Mouse (Mus musculus) CH12.LX (cell line): ENCODE measurements at regions not wholly inside any gene's neighbourhood (a gene's known extent, or its start where the extent isn't known, plus 50 kb on each side); places are given as distances from the start of the nearest gene placed in this dataset.

Experiments
- DNase-seq: peaks from one replicate; pipeline ENCODE4 v3.0.0-alpha.2; 2013; ENCODE audit errors: extremely low read depth
- H3K27ac ChIP-seq: 2 replicates; pipeline ENCODE4 v1.5.1; 2012; ENCODE audit warnings: low read depth, mild to moderate bottlenecking, control low read depth, moderate library complexity; ENCODE audit not compliant: insufficient read depth
- H3K27me3 ChIP-seq: replicated peaks from 2 replicates; pipeline ENCODE3; 2012; ENCODE audit warnings: inconsistent platforms
- H3K36me3 ChIP-seq, 2 experiments: replicated peaks in 1 of 2; 2 replicates each; pipeline versions ENCODE3 to v1.6.1; 2012; ENCODE audit warnings: inconsistent platforms in 1 of 2, low read length in 1 of 2, mild to moderate bottlenecking in 1 of 2, mixed read lengths in 1 of 2, moderate library complexity in 1 of 2; ENCODE audit not compliant: control insufficient read depth in 1 of 2, insufficient read depth in 1 of 2
- H3K4me1 ChIP-seq, 2 experiments: 2 replicates each; pipeline ENCODE4 v1.6.1; 2012; ENCODE audit warnings: inconsistent platforms in 1 of 2, moderate library complexity in 1 of 2; ENCODE audit not compliant: insufficient read depth in 2 of 2, control insufficient read depth in 1 of 2
- H3K4me2 ChIP-seq: 2 replicates; pipeline ENCODE4 v1.6.1; 2012; ENCODE audit warnings: low read depth, mild to moderate bottlenecking, control low read depth; ENCODE audit not compliant: poor library complexity, insufficient read depth, severe bottlenecking
- H3K4me3 ChIP-seq, 3 experiments: fragments of 150-350 bp in 1 of 3; sonication (generic) in 1 of 3; replicated peaks in 1 of 3; 2 replicates each; pipeline versions ENCODE3 to v1.5.1; 2011 to 2012; ENCODE audit warnings: low read depth in 2 of 3, low read length in 2 of 3, mild to moderate bottlenecking in 2 of 3, moderate library complexity in 2 of 3, control low read depth in 1 of 3, improper control_type of control experiment in 1 of 3, inconsistent platforms in 1 of 3, mixed read lengths in 1 of 3; ENCODE audit not compliant: poor library complexity in 1 of 3
- H3K79me2 ChIP-seq: replicated peaks from 2 replicates; pipeline ENCODE4 v1.6.1; 2012; ENCODE audit warnings: mild to moderate bottlenecking, moderate library complexity; ENCODE audit not compliant: control insufficient read depth, poor library complexity, insufficient read depth, severe bottlenecking; ENCODE audit errors: extremely low read depth
- H3K9ac ChIP-seq: 2 replicates; pipeline ENCODE4 v1.6.1; 2012; ENCODE audit warnings: low read depth, mild to moderate bottlenecking, control low read depth, moderate library complexity; ENCODE audit not compliant: insufficient read depth
- H3K9me3 ChIP-seq: replicated peaks from 2 replicates; pipeline ENCODE3; 2012; ENCODE audit warnings: low read length, inconsistent platforms, mixed read lengths
- CTCF ChIP-seq, 2 experiments: IDR thresholded peaks in 1 of 2; conservative IDR thresholded peaks in 1 of 2; 2 replicates each; pipeline ENCODE4 v1.5.1; 2011 to 2012; ENCODE audit warnings: low read depth in 2 of 2, low read length in 2 of 2, improper control_type of control experiment in 1 of 2, inconsistent platforms in 1 of 2, mild to moderate bottlenecking in 1 of 2, moderate library complexity in 1 of 2
- ELF1 ChIP-seq: IDR thresholded peaks from 2 replicates; pipeline ENCODE4 v1.6.1; 2014; ENCODE audit warnings: low read depth, mild to moderate bottlenecking, inconsistent platforms, low read length, improper control_type of control experiment
- GABPA ChIP-seq: IDR thresholded peaks from 2 replicates; pipeline ENCODE4 v1.6.1; 2012; ENCODE audit warnings: low read depth, low read length, improper control_type of control experiment, inconsistent platforms; ENCODE audit not compliant: insufficient replicate concordance
- HCFC1 ChIP-seq: IDR thresholded peaks from 2 replicates; pipeline ENCODE4 v1.6.1; 2012; ENCODE audit warnings: low read depth, mild to moderate bottlenecking, inconsistent platforms, low read length, improper control_type of control experiment
- JUND ChIP-seq: conservative IDR thresholded peaks from 2 replicates; pipeline ENCODE4 v1.6.1; 2011; ENCODE audit warnings: low read depth, low read length, improper control_type of control experiment
- MAFK ChIP-seq: IDR thresholded peaks from 2 replicates; pipeline ENCODE4 v1.6.1; 2011; ENCODE audit warnings: low read length, improper control_type of control experiment; ENCODE audit not compliant: insufficient replicate concordance
- MAX ChIP-seq: IDR thresholded peaks from 2 replicates; pipeline ENCODE4 v1.6.1; 2011; ENCODE audit warnings: low read length, improper control_type of control experiment
- MEF2A ChIP-seq: IDR thresholded peaks from 2 replicates; pipeline ENCODE4 v1.6.1; 2014; ENCODE audit warnings: low read depth, mild to moderate bottlenecking, inconsistent platforms, low read length, improper control_type of control experiment, borderline replicate concordance
- MXI1 ChIP-seq: IDR thresholded peaks from 2 replicates; pipeline ENCODE4 v1.6.1; 2011; ENCODE audit warnings: mild to moderate bottlenecking, low read depth, low read length, improper control_type of control experiment
- NELFE ChIP-seq: IDR thresholded peaks from 2 replicates; pipeline ENCODE4 v1.6.1; 2011; ENCODE audit warnings: low read depth, low read length, improper control_type of control experiment
- NRF1 ChIP-seq: IDR thresholded peaks from 2 replicates; pipeline ENCODE4 v1.6.1; 2014; ENCODE audit warnings: low read depth, mild to moderate bottlenecking, inconsistent platforms, low read length, improper control_type of control experiment, moderate library complexity
- POLR2A ChIP-seq: IDR thresholded peaks from 2 replicates; pipeline ENCODE4 v1.6.1; 2011; ENCODE audit warnings: low read depth, mild to moderate bottlenecking, improper control_type of control experiment, low read length
- SIN3A ChIP-seq: IDR thresholded peaks from 2 replicates; pipeline ENCODE4 v1.6.1; 2012; ENCODE audit warnings: low read length, improper control_type of control experiment, inconsistent platforms
- SMC3 ChIP-seq: IDR thresholded peaks from 2 replicates; pipeline ENCODE4 v1.6.1; 2011; ENCODE audit warnings: low read depth, low read length, improper control_type of control experiment
- UBTF ChIP-seq: IDR thresholded peaks from 2 replicates; pipeline ENCODE4 v1.6.1; 2012; ENCODE audit warnings: low read depth, mild to moderate bottlenecking, inconsistent platforms, low read length, improper control_type of control experiment, moderate library complexity
- USF2 ChIP-seq: conservative IDR thresholded peaks from 2 replicates; pipeline ENCODE4 v1.6.1; 2011; ENCODE audit warnings: low read depth, low read length, improper control_type of control experiment
- ZMIZ1 ChIP-seq: IDR thresholded peaks from 2 replicates; pipeline ENCODE4 v1.6.1; 2012; ENCODE audit warnings: low read depth, mild to moderate bottlenecking, inconsistent platforms, low read length, improper control_type of control experiment
- ZNF384 ChIP-seq: IDR thresholded peaks from 2 replicates; pipeline ENCODE4 v1.6.1; 2012; ENCODE audit warnings: low read depth, low read length, improper control_type of control experiment, inconsistent platforms
- dilution Hi-C: fragments of 300-500 bp; cut with MboI; formaldehyde crosslinking; loops from 2 replicates; pipeline ENCODE4 v1.14.3; 2020; ENCODE audit warnings: low sequenced_read_pairs; ENCODE audit not compliant: extremely low pct_unique_long_range_greater_than_20kb, extremely low pct_ligation_motif_present
- in situ Hi-C: fragments of 300-500 bp; cut with MboI; formaldehyde crosslinking; loops from 3 replicates; pipeline ENCODE4 v1.14.3; 2019; ENCODE audit warnings: low sequenced_read_pairs, low pct_ligation_motif_present, low pct_unique_long_range_greater_than_20kb, mixed read lengths

DNA sequence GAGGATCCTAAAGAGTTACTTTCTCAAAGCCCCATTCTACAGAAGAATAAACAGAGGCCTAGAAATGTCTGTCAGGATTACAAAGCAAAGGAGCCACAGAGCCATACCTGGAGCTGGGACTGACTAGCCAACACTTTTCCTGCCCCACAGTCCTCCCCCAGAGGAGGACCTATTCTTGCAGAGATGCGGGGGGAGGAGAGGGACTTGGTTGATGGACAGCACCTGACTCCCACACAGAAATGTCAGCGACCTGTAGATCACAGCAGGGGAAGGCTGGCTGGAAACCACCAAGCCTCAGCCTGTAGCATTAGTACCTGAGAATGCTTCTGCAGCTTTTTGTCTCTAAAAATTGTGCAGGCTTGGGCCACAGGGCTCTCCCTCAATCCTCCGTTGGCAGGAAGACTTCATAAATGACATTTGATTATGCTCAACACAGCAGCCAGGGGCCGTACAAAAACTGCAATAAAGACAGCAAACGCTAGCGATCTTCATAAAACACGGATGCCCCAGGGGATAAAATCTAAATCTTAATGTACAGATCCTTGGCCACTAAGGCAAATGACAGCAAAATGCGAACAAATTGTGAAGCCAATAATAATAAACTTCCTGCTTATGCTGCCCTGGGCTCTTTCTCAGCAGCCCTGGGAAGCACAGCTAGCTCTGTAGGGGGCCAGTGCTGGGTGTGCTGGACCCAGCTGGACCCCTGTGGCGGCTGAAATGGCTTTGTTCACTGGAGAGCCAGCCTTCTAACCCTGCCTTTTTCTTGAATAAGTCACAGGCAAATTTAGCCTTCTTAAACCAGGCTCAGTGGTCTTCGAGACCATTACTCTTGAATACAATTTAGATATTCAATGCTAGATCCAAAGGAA, 489.4 kb upstream of the Camk1g start:
- Histone ChIP-seq H3K4me3 (no peak overlapping the region), H3K4me1 (no peaks in the 10 kb centered on the region), H3K27me3 (no peaks in the 10 kb centered on the region), H3K4me2 (no peak overlapping the region), H3K36me3 (no peaks in the 10 kb centered on the region), H3K9me3 (no peaks in the 10 kb centered on the region), H3K27ac (no peak overlapping the region), H3K9ac (no peak overlapping the region), H3K79me2 (no peaks in the 10 kb centered on the region)
- dilution Hi-C loops (no loop called here), in situ Hi-C loops (no loop called here)
- no peak for TF ChIP-seq ZMIZ1
- no peak for TF ChIP-seq CTCF (conservative IDR thresholded peaks at IDR 0.05 in 1 of 2, IDR thresholded peaks at IDR 0.05 in 1 of 2; ENCODE audit: low read depth in 2 of 2, low read length in 2 of 2)
- no peak for TF ChIP-seq ELF1
- no peak for DNase-seq

DNA sequence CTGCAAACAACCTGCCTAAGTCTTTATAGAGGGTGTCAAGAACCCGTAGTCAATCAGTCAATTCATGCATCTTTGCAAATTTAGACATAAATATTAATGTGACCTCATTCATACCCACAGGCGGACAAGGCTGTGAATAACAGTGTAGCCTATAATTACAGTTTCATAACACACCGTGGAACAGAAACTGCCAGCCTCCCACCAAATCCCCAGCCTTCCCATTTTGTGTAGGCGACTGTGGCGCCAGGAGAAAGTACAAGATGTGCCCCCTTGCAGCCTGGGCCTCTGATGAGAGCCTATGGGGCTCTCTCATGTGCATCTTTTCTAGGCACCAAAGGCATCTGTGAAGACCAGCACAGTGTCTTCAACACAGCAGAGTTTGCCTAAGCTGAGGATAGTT, 477.8 kb upstream of the Camk1g start:
- Histone ChIP-seq H3K4me3 (no peak overlapping the region), H3K79me2 (no peaks in the 10 kb centered on the region), H3K27me3 (no peaks in the 10 kb centered on the region), H3K4me1 (peaks cover 0 to 19% of the 10 kb centered on the region in 2 experiments; a peak in 2 of 4 replicates), H3K4me2 (no peak overlapping the region), H3K9ac (no peak overlapping the region), H3K9me3 (no peaks in the 10 kb centered on the region), H3K36me3 (no peaks in the 10 kb centered on the region), H3K27ac (no peak overlapping the region)
- dilution Hi-C loops (no loop called here), in situ Hi-C loops (no loop called here)
- TF ChIP-seq SMC3 = no peak
- TF ChIP-seq GABPA = no peak
- no peak for TF ChIP-seq USF2
- no peak for TF ChIP-seq UBTF
- no peak for TF ChIP-seq MAFK
- no peak for TF ChIP-seq POLR2A
- no peak for TF ChIP-seq JUND
- no peak for TF ChIP-seq HCFC1
- TF ChIP-seq MAX = no peak
- TF ChIP-seq SIN3A = no peak
- no peak for TF ChIP-seq MEF2A
- no peak for TF ChIP-seq NRF1
- no peak for TF ChIP-seq NELFE
- no peak for TF ChIP-seq MXI1
- no peak for TF ChIP-seq ZNF384
- no peak for DNase-seq
